Mouse (Mus musculus): Measurements from ENCODE around the gene Awat2. TPM values are rescaled to one million over a fixed set of nuclear protein-coding genes. Genes with fewer than 3 reads are reported as not detected.
A peak's percentile ranks its signal among the peaks of the same experiment; 100 is the strongest.

Awat2 gene
- polyA plus RNA-seq, 1 experiment from 2014 or later: not detected

- H3K9ac ChIP-seq (replicated peaks; ENCODE audit: low read depth, low read length): no peak overlapping the region
- ATAC-seq (ENCODE audit: low read depth): no peak
- H3K4me2 ChIP-seq (ENCODE audit: low read depth, low read length): no peak overlapping the region
- H3K27ac ChIP-seq (ENCODE audit: low read depth, low read length): no peak overlapping the region
- H3K9me3 ChIP-seq (ENCODE audit: control insufficient read depth, low read length): no peaks in the 10 kb centered on the region
- H3K4me1 ChIP-seq (ENCODE audit: control insufficient read depth, insufficient read depth, low read length): no peaks in the 10 kb centered on the region
- WGBS: 53% methylated on average over 1 of the region's 1 CpGs
- no peak overlapping the region for H3K4me3 ChIP-seq (ENCODE audit: low read depth, low read length)
- H3K27me3 ChIP-seq (ENCODE audit: control insufficient read depth, insufficient read depth, low read length): no peaks in the 10 kb centered on the region
- H3K36me3 ChIP-seq (ENCODE audit: control insufficient read depth, insufficient read depth, low read length): no peaks in the 10 kb centered on the region
Measured at GRCm38 (mm10) chrX:100409245-100409644, 33.3 kb downstream of the Awat2 start.

- WGBS: 90% methylated on average over 5 of the region's 5 CpGs
- H3K36me3 ChIP-seq (ENCODE audit: control insufficient read depth, insufficient read depth, low read length): no peaks in the 10 kb centered on the region
- ATAC-seq (ENCODE audit: low read depth): no peak
- H3K9me3 ChIP-seq (ENCODE audit: control insufficient read depth, low read length): no peaks in the 10 kb centered on the region
- no peak overlapping the region for H3K9ac ChIP-seq (replicated peaks; ENCODE audit: low read depth, low read length)
- no peaks in the 10 kb centered on the region for H3K4me1 ChIP-seq (ENCODE audit: control insufficient read depth, insufficient read depth, low read length)
- no peak overlapping the region for H3K27ac ChIP-seq (ENCODE audit: low read depth, low read length)
- H3K4me3 ChIP-seq (ENCODE audit: low read depth, low read length): no peak overlapping the region
- H3K27me3 ChIP-seq (ENCODE audit: control insufficient read depth, insufficient read depth, low read length): no peaks in the 10 kb centered on the region
- H3K4me2 ChIP-seq (ENCODE audit: low read depth, low read length): no peak overlapping the region
Measured at GRCm38 (mm10) chrX:100401657-100402056, 40.9 kb downstream of the Awat2 start.

GRCm38 (mm10) chrX:100400900-100401299 lies 41.6 kb downstream of the Awat2 start:
- Histone ChIP-seq H3K4me3 (ENCODE audit: low read depth, low read length) (no peak overlapping the region), H3K36me3 (ENCODE audit: control insufficient read depth, insufficient read depth, low read length) (no peaks in the 10 kb centered on the region)
- no peak for ATAC-seq (ENCODE audit: low read depth)

GRCm38 (mm10) chrX:100395026-100395425 lies 47.5 kb downstream of the Awat2 start:
- Histone ChIP-seq H3K4me2 (ENCODE audit: low read depth, low read length) (no peak overlapping the region), H3K36me3 (ENCODE audit: control insufficient read depth, insufficient read depth, low read length) (no peaks in the 10 kb centered on the region), H3K9ac (replicated peaks; ENCODE audit: low read depth, low read length) (no peak overlapping the region), H3K4me1 (ENCODE audit: control insufficient read depth, insufficient read depth, low read length) (no peaks in the 10 kb centered on the region), H3K27me3 (ENCODE audit: control insufficient read depth, insufficient read depth, low read length) (no peaks in the 10 kb centered on the region), H3K9me3 (ENCODE audit: control insufficient read depth, low read length) (no peaks in the 10 kb centered on the region), H3K4me3 (ENCODE audit: low read depth, low read length) (no peak overlapping the region), H3K27ac (ENCODE audit: low read depth, low read length) (no peak overlapping the region)
- WGBS: 74% methylated on average over 8 of the region's 8 CpGs
- ATAC-seq (ENCODE audit: low read depth): no peak

More at GRCm38 (mm10) chrX:100400900-100401299, 41.6 kb downstream of the Awat2 start:
- Histone ChIP-seq H3K27ac (ENCODE audit: low read depth, low read length) (no peak overlapping the region), H3K9me3 (ENCODE audit: control insufficient read depth, low read length) (no peaks in the 10 kb centered on the region), H3K9ac (replicated peaks; ENCODE audit: low read depth, low read length) (no peak overlapping the region), H3K4me1 (ENCODE audit: control insufficient read depth, insufficient read depth, low read length) (no peaks in the 10 kb centered on the region), H3K4me2 (ENCODE audit: low read depth, low read length) (no peak overlapping the region), H3K27me3 (ENCODE audit: control insufficient read depth, insufficient read depth, low read length) (no peaks in the 10 kb centered on the region)

- Histone ChIP-seq H3K9ac (replicated peaks; ENCODE audit: low read depth, low read length) (no peak overlapping the region), H3K4me1 (ENCODE audit: control insufficient read depth, insufficient read depth, low read length) (no peaks in the 10 kb centered on the region), H3K4me3 (ENCODE audit: low read depth, low read length) (no peak overlapping the region), H3K27me3 (ENCODE audit: control insufficient read depth, insufficient read depth, low read length) (no peaks in the 10 kb centered on the region), H3K36me3 (ENCODE audit: control insufficient read depth, insufficient read depth, low read length) (no peaks in the 10 kb centered on the region), H3K4me2 (ENCODE audit: low read depth, low read length) (no peak overlapping the region), H3K27ac (ENCODE audit: low read depth, low read length) (no peak overlapping the region), H3K9me3 (ENCODE audit: control insufficient read depth, low read length) (no peaks in the 10 kb centered on the region)
- WGBS: 34% methylated on average over 7 of the region's 7 CpGs
- ATAC-seq (ENCODE audit: low read depth): peak; percentile 57; the same call in 1 of the 2 replicates
Measured at GRCm38 (mm10) chrX:100394223-100394861, 48.2 kb downstream of the Awat2 start.

- Histone ChIP-seq H3K4me3 (ENCODE audit: low read depth, low read length) (no peak overlapping the region), H3K4me1 (ENCODE audit: control insufficient read depth, insufficient read depth, low read length) (no peaks in the 10 kb centered on the region), H3K9me3 (ENCODE audit: control insufficient read depth, low read length) (no peaks in the 10 kb centered on the region), H3K27ac (ENCODE audit: low read depth, low read length) (no peak overlapping the region), H3K9ac (replicated peaks; ENCODE audit: low read depth, low read length) (no peak overlapping the region), H3K4me2 (ENCODE audit: low read depth, low read length) (no peak overlapping the region), H3K36me3 (ENCODE audit: control insufficient read depth, insufficient read depth, low read length) (no peaks in the 10 kb centered on the region), H3K27me3 (ENCODE audit: control insufficient read depth, insufficient read depth, low read length) (no peaks in the 10 kb centered on the region)
- ATAC-seq (ENCODE audit: low read depth): peak; percentile 46; the same call in 1 of the 2 replicates
- WGBS: 28% methylated on average over 6 of the region's 6 CpGs
Measured at GRCm38 (mm10) chrX:100392304-100392703, 50.2 kb downstream of the Awat2 start.

GRCm38 (mm10) chrX:100389887-100390286 lies 52.6 kb downstream of the Awat2 start:
- Histone ChIP-seq H3K36me3 (ENCODE audit: control insufficient read depth, insufficient read depth, low read length) (no peaks in the 10 kb centered on the region), H3K27ac (ENCODE audit: low read depth, low read length) (no peak overlapping the region), H3K9me3 (ENCODE audit: control insufficient read depth, low read length) (no peaks in the 10 kb centered on the region), H3K4me3 (ENCODE audit: low read depth, low read length) (no peak overlapping the region), H3K4me1 (ENCODE audit: control insufficient read depth, insufficient read depth, low read length) (no peaks in the 10 kb centered on the region), H3K4me2 (ENCODE audit: low read depth, low read length) (no peak overlapping the region), H3K9ac (replicated peaks; ENCODE audit: low read depth, low read length) (no peak overlapping the region), H3K27me3 (ENCODE audit: control insufficient read depth, insufficient read depth, low read length) (no peaks in the 10 kb centered on the region)
- 94% methylated on average over 1 of the region's 1 CpGs for WGBS
- no peak for ATAC-seq (ENCODE audit: low read depth)

- Histone ChIP-seq H3K36me3 (ENCODE audit: control insufficient read depth, insufficient read depth, low read length) (no peaks in the 10 kb centered on the region), H3K4me1 (ENCODE audit: control insufficient read depth, insufficient read depth, low read length) (no peaks in the 10 kb centered on the region)
Measured at GRCm38 (mm10) chrX:100356974-100357373, 85.5 kb downstream of the Awat2 start.

More at GRCm38 (mm10) chrX:100356974-100357373, 85.5 kb downstream of the Awat2 start:
- no peak for ATAC-seq (ENCODE audit: low read depth)
- H3K9me3 ChIP-seq (ENCODE audit: control insufficient read depth, low read length): no peaks in the 10 kb centered on the region
- no peak overlapping the region for H3K4me2 ChIP-seq (ENCODE audit: low read depth, low read length)
- no peaks in the 10 kb centered on the region for H3K27me3 ChIP-seq (ENCODE audit: control insufficient read depth, insufficient read depth, low read length)
- H3K9ac ChIP-seq (replicated peaks; ENCODE audit: low read depth, low read length): no peak overlapping the region
- H3K27ac ChIP-seq (ENCODE audit: low read depth, low read length): no peak overlapping the region
- WGBS: 90% methylated on average over 2 of the region's 2 CpGs
- H3K4me3 ChIP-seq (ENCODE audit: low read depth, low read length): no peak overlapping the region
